Mouse (Mus musculus) gastrocnemius, postnatal 10 days (tissue): Measurements from ENCODE around the gene Fcgr3. TPM values are rescaled to one million over a fixed set of nuclear protein-coding genes. Genes with fewer than 3 reads are reported as not detected.

Experiments
- DNase-seq: peaks from one replicate; pipeline ENCODE4 v3.0.0; 2021; ENCODE audit warnings: mixed read lengths
- microRNA-seq, 2 experiments: library from miRNA; unstranded; fragments of <30 nt; microRNA quantifications; one replicate each; pipeline ENCODE4 v1.2.0; 2021
- total RNA-seq, 2 experiments: library from RNA; stranded (reverse); gene quantifications; 2 replicates each; pipeline ENCODE4 v1.2.3; 2021

The Fcgr3 gene
- total RNA-seq, 2 experiments from 2014 or later, result 9.3 to 9.4 TPM

- DNase-seq, result no peak
Observed at GRCm38 (mm10) chr1:171006335-171006734, 58.4 kb downstream of the Fcgr3 start.

GRCm38 (mm10) chr1:171005586-171005985 is 59.1 kb downstream of the Fcgr3 start:
- no peak for DNase-seq

- no peak for DNase-seq
Observed at GRCm38 (mm10) chr1:171005081-171005480, 59.7 kb downstream of the Fcgr3 start.

Small RNAs within 50 kb of the gene (microRNA-seq; reads per million reads assigned to microRNA genes)
- gene Gm27552, result 0 reads per million in 2 experiments
- 0 reads per million in 2 experiments for gene Gm27844
- gene Mir6546, result 0 reads per million in 2 experiments

Other genes with a start within 250 kb of the Fcgr3 start
- gene Atf6, start 197.2 kb downstream of the Fcgr3 start, total RNA-seq, result 10 to 100 TPM; 17.2 to 17.5 TPM
- under 1 TPM; 0.45 to 0.80 TPM for gene Gm26620, start 179.9 kb downstream of the Fcgr3 start, total RNA-seq
- 1 to 10 TPM; 7.5 to 9.7 TPM for gene Dusp12, start 179.4 kb downstream of the Fcgr3 start, total RNA-seq
- not detected for gene Fcrlb, start 152.0 kb downstream of the Fcgr3 start, total RNA-seq
- gene Fcrla, start 137.4 kb downstream of the Fcgr3 start, total RNA-seq, result 1 to 10 TPM in 1 of 2 experiments, under 1 TPM in 1; 0.28 to 1.8 TPM
- 1 to 10 TPM; 6.2 to 6.9 TPM for gene Fcgr2b, start 88.4 kb downstream of the Fcgr3 start, total RNA-seq
- gene Fcgr4, start 46.0 kb downstream of the Fcgr3 start, total RNA-seq, result under 1 TPM; 0.19 to 0.41 TPM
- 1 to 10 TPM; 1.2 to 1.8 TPM for gene Cfap126, start 49.0 kb upstream of the Fcgr3 start, total RNA-seq
- 100 to 1,000 TPM; 568 to 707 TPM for gene Sdhc, start 85.7 kb upstream of the Fcgr3 start, total RNA-seq
- 100 to 1,000 TPM; 478 to 752 TPM for gene Mpz, start 85.8 kb upstream of the Fcgr3 start, total RNA-seq
- 10 to 100 TPM; 11.6 to 11.8 TPM for gene Pcp4l1, start 131.3 kb upstream of the Fcgr3 start, total RNA-seq
- not detected for gene Nr1i3, start 149.0 kb upstream of the Fcgr3 start, total RNA-seq
- gene Tomm40l, start 157.6 kb upstream of the Fcgr3 start, total RNA-seq, result 10 to 100 TPM; 42.2 to 44.7 TPM
- gene Apoa2, start 160.1 kb upstream of the Fcgr3 start, total RNA-seq, result 1 to 10 TPM in 1 of 2 experiments, not detected in 1; 4.2 TPM
- gene Fcer1g, start 169.4 kb upstream of the Fcgr3 start, total RNA-seq, result 10 to 100 TPM; 10.4 to 13.3 TPM
- gene Adamts4, start 185.5 kb upstream of the Fcgr3 start, total RNA-seq, result 1 to 10 TPM; 3.9 to 8.0 TPM
- gene Ndufs2, start 186.5 kb upstream of the Fcgr3 start, total RNA-seq, result 100 to 1,000 TPM; 468 to 578 TPM
- 10 to 100 TPM; 11.0 to 17.6 TPM for gene B4galt3, start 205.4 kb upstream of the Fcgr3 start, total RNA-seq
- gene Ppox, start 216.3 kb upstream of the Fcgr3 start, total RNA-seq, result 10 to 100 TPM; 11.6 to 15.1 TPM
- 10 to 100 TPM; 15.3 to 19.7 TPM for gene Usp21, start 223.1 kb upstream of the Fcgr3 start, total RNA-seq
- 10 to 100 TPM; 81.8 to 87.9 TPM for gene Ufc1, start 230.1 kb upstream of the Fcgr3 start, total RNA-seq